Mouse (Mus musculus) embryonic stem cell, embryonic (primary cell): ENCODE data around the gene Krt77.

Experiments
- CTCF ChIA-PET, 4 experiments: fragments of 300-600 bp in 2 of 4; fragments of 350-600 bp in 2 of 4; sonication (Branson Sonifier 250); formaldehyde crosslinking; loops; one replicate each; lab custom pipeline; 2022; ENCODE audit warnings: inconsistent platforms in 2 of 4; lab: Charles Lee
- POLR2A ChIA-PET, 4 experiments: fragments of 300-600 bp in 2 of 4; fragments of 350-600 bp in 2 of 4; sonication (Branson Sonifier 250); formaldehyde crosslinking; loops; one replicate each; lab custom pipeline; 2022; ENCODE audit warnings: antibody characterized with exemption in 4 of 4, inconsistent platforms in 1 of 4; lab: Charles Lee

Krt77 gene

DNA sequence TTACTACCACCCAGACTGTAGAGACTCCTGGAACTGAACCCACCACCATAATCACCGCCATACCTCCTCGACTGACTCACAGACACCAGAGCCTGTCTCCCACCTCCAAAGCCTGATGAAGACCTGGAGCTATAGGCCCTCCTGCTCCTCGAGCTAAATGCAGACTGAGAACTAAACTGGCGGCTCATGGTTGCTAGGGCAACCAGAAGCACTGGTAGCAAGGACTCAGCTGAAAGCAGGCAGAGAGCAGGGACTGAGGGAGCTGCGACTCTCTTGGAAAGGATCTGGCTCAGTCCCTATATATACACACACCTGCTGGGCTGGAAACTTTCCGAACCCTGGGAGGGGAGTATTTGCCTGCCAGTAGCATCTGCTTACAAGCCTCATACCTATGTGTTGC is at the start of gene Krt77:
TSS of gene Krt77 (minus strand) at position 275 of the 400 bp plus-strand sequence.
- ChIA-PET CTCF (no interaction called here), POLR2A (no interaction called here)

DNA sequence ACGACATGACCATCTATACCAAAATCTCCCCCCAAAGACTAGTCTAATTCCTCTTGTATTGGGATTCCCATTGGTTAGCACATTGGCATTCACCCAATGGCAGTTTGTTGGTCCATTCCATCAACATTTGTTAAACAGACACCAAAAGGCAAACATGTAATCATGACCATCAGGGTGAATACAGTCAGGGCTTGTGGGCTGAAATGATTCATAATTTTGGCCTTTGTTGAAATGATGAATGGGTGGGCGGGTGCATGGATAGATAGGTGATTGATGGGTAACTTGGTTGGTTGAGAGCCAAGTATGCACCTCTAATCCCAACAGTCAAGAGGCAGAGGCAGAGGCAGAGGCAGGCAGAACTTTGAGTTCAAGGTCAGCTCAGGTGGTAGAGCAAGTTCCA is 46.6 kb upstream of the Krt77 start:
- CTCF ChIA-PET = no interaction called here
- POLR2A ChIA-PET = interaction anchor here in 1 of 4 experiments (1.5 kb wide), 1 partner anchor 14 kb away, joined by 4 read pairs; no protein-coding TSS in a partner anchor

DNA sequence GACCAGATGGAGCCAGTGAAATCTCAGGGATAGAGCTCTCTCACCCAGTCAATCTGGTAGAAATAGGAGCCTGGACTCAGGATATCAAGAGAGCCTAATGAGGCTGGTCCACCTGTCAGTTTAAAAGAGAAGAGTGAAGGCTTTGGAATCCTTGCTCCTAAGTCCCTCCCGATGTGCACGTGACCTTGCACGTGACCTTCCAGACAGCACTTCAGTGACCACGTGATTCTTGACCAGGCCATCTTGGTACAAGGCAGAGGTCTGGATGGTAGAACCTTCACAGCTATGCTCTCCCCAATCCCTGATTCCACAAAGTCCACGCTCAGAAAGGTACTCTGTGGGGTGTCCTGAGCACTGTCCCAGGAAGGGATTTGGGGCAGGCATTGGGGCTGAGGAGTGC is 35.3 kb upstream of the Krt77 start:
- POLR2A ChIA-PET = no interaction called here
- CTCF ChIA-PET = no interaction called here

DNA sequence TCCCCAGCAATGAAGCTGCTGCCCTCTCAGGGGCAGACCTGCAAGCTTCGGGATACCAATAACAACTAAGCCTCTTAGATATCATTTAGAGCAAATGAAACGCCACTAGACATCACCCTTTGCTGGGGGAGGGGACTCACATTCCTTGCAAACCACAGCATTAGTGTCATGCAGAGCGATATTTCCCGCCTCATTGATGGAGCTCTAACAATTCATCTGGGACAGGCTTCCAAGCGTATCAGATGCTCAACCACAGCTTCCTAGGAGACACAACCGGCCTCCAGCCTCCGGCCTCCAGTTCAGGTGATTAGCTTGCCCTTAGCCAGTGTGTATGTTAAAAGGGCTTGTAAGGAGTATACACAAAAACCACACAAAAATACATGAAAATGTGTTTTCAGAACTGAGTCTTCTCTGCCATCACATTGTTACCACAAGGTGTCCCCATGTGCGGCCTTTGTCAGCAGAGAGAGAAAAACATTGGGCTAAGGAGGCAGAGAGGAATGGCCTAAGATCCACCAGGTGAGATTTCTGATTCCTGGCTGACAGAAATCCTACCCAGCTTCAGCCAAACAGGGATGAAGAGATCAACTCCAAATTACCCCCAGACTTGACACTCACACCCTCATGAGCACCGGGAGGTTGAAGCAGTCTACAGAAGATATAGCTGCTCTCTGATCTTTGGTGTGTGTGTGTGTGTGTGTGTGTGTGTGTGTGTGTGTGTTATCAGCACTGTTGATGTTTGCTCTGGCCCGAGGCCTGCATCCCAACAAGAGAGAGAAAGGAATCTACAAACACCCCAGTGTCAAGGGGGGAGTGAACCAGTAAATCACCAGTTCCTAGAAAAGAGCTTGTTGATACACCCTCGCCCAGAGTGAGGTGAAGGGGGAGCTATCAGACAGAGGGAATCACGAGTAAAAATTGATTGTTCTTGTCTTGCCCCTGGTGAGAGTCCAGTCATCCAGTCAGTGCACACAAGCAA is 33.0 kb upstream of the Krt77 start:
- CTCF ChIA-PET = interaction anchor here in 3 of 4 experiments (0.5 to 1.6 kb wide), 11 partner anchors 42 to 449 kb away, joined by 3 to 7 read pairs (median 3); no protein-coding TSS in a partner anchor
- POLR2A ChIA-PET = interaction anchor here in 2 of 4 experiments (0.6 to 1.7 kb wide), 3 partner anchors 14 to 1397 kb away, joined by 3 to 4 read pairs (median 4); no protein-coding TSS in a partner anchor

DNA sequence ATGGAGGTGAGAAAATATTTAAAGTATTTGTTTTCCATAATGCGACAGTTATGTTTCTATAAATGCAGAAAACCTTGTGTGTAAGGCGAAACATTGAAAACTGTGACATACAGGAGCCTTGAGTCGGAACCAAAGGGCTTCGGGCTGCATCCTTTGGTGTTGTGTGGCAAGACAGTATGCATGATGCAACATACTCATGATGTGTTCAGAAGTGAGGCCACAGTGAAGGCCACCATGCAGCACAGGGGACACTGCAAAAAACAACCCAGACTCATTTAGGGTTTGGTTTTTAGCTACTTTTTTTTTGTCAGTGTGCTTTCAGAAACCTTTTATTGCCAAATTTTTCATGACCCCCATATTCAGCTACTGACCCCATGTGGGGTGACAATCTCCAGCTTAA is 25.7 kb upstream of the Krt77 start:
- ChIA-PET POLR2A (interaction anchor here in 1 of 4 experiments (0.8 kb wide), 1 partner anchor 190 kb away, joined by 4 read pairs; no protein-coding TSS in a partner anchor), CTCF (interaction anchor here in 3 of 4 experiments (0.5 to 0.6 kb wide), 3 partner anchors 15 to 1632 kb away, joined by 3 to 4 read pairs (median 3); no protein-coding TSS in a partner anchor)

DNA sequence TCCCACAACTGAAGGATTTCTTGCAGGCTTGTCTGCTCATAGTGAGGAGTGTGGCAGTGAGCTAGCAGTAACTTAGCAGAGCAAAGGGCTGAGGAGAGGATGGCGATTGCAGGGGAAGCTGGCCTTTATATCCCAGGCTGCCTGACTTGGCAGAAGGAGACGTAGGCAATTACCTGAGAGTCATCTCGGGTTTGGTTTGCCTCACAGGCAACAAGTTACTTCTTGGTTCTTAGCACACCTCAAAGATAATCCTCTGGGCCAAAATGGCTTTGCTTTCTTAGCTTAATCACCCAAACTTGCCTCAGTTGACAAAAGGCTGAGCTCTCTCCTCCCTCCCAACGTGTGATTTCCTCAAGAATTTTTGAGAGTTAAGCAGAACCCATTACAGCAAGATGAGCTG is 23.3 kb upstream of the Krt77 start, which contains the start of gene Krt76:
TSS of gene Krt76 (minus strand) at position 101 of the 400 bp plus-strand sequence.
- POLR2A ChIA-PET = no interaction called here
- CTCF ChIA-PET = interaction anchor here in 1 of 4 experiments (1.6 kb wide), 1 partner anchor 305 kb away, joined by 3 read pairs; no protein-coding TSS in a partner anchor

DNA sequence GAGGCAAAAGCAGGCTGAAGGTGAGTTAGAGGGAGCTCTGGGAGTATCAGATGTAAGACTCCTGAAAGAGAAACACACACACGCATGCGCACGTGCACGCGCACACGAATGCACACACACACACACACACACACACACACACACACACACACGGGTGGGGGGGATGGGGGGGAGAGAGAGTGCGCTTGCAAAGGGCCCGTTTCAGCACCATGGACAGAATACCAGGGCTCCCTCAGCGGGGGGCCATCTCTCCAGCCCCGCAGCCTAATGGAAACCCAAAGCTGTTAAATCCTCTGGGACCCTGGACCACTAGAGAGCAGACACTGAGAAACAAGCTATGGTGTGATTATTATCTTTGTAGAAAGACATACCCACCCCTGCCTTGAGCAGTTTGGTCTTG is 10.3 kb upstream of the Krt77 start:
- ChIA-PET CTCF (interaction anchor here in 3 of 4 experiments (0.6 to 2.4 kb wide), 4 partner anchors 92 to 1265 kb away, joined by 3 to 6 read pairs (median 3); no protein-coding TSS in a partner anchor), POLR2A (no interaction called here)

DNA sequence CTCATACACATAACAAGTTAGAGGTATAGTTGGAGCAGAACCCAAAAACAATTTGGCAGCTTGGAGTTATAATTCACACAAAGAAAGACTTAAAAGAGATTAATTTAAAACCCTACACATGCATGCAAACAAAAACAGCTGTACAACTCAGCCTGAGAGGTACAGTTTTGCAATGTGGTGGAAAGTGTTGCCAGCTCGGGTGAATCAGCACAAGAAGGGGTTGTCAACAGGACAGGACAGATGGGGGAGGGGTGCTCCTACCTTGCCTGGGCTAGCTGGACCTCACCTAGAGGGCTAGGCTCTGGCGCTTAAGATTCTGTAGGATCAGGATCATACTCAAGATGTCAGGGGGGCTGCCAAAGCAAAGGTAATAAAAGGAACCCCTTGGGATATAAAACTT is 8.5 kb upstream of the Krt77 start:
- ChIA-PET POLR2A (no interaction called here), CTCF (no interaction called here)

DNA sequence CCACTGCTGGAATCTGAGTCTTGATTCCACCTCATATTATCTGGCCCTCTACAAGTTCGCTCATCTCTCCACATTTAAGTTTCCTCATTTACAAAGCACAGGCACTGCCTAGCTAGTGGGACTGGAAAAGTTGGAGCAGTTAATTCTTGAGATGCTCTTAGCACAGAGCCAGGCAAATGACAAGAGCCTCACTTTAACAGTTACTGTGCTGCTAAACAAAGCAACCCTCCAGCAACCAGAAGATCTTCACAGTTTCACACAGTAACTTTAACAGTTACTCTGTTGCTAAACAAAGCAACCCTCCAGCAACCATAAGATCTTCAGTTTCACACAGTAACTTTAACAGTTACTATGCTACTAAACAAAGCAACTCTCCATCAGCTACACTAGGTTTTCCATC is 4.9 kb upstream of the Krt77 start:
- ChIA-PET CTCF (interaction anchor here in 1 of 4 experiments (0.8 kb wide), 1 partner anchor 177 kb away, joined by 4 read pairs; no protein-coding TSS in a partner anchor), POLR2A (no interaction called here)

DNA sequence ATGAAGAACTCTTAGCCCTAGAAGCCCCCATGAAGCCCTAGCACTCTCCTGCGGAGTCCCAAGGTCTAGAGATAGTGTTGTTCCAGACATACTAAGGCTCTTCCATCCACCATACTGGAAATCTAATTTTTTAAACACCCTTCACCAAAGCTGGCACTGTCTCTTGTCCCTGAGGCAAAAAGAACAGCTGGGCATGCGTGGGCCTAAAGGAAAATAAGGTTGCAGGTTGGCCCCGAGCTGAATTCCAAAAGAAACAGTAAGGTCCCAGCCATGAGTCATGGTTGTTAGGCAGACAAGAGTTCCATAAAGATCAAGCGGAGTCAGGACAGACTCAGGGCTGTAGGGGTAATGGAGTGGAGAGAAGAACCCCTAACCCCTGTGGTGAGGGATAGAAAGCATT is 3.7 kb upstream of the Krt77 start:
- ChIA-PET CTCF (interaction anchor here in 1 of 4 experiments (1.2 kb wide), 1 partner anchor 13 kb away, joined by 3 read pairs; no protein-coding TSS in a partner anchor), POLR2A (no interaction called here)

DNA sequence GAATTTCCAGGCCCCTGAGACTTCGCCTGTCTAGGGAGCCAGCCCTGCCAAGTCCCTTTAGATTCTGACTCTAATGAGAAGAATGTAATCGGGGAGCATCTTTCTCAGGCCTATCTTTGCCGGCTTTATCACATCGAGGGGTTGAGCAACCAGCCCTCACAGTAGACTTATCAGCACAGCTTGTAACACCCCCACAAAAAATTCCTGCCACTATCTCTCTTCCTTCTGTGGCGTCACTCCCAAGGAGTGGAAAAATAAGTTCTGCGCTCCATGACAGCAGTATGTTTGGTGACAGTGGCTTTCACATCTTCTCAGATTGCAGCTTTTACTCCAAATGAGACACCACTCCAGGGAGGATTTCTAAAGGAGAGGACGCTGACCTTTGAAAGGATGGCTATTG is 2.8 kb downstream of the Krt77 start:
- CTCF ChIA-PET = no interaction called here

DNA sequence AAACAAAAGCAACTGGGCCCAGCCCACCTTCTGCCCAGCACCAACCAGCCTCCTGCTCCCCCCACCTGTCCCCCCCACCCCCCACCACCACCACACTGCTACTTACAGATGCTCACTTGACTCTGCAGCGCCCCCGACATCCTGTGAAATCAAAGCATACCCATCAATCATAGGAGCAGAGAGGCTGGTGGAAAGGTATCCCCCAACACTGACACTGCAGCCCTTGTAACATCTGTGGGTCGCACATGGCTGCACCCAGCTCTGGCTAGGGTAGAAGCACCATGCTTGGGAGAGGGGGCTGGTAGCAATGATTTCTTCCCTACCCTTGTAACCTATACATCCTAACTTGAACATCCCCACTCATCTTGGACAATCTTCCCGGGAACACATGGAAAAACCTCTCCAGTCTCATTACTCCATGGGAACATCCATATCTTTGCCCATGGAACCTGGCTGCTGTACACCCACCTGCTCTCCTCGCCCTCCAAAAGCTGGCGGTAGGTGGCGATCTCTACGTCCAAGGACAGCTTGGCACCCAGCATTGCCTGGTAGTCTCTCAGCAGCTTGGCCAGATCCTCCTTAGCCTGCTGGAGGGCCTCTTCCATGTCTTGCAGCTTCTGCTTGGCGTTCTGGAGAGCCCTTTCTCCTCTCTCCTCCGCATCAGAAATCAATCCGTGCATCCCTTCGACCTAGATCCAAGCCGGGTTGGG is 8.9 kb downstream of the Krt77 start:
- CTCF ChIA-PET = interaction anchor here (0.6 to 2.2 kb wide), 6 partner anchors 12 to 124 kb away, joined by 3 to 7 read pairs (median 3); no protein-coding TSS in a partner anchor
- POLR2A ChIA-PET = interaction anchor here in 2 of 4 experiments (0.7 kb wide), 2 partner anchors 9 to 110 kb away, joined by 3 to 4 read pairs; partner anchors contain the start of gene Krt1 (in 1 of the 2)

More for the DNA sequence above, 2.8 kb downstream of the Krt77 start:
- POLR2A ChIA-PET = no interaction called here

DNA sequence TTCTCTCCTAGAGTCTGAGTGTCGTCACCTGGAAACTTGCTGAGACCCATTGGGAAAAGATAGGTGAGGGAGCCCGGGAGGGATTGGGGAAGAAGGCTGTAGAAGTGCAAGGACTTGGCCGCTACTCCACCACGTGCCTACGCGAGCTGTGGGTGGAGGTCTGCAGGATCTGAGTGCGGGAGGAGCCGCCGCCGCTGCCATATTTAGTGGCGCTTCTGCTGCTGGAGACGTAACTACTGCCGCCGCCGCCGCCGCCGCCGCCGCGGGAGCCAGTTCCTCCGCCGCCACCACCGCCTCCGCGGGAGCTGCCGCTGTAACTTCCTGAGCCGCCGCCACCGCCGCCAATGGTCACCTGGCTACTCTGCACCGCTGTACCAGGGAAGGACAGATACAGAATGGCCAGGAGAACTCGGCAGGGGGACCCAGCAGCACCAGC is 9.8 kb downstream of the Krt77 start:
- CTCF ChIA-PET = interaction anchor here in 1 of 4 experiments (0.6 to 2.2 kb wide), 2 partner anchors 43 to 124 kb away, joined by 3 to 7 read pairs; no protein-coding TSS in a partner anchor
- POLR2A ChIA-PET = interaction anchor here in 1 of 4 experiments (0.5 kb wide), 1 partner anchor 306 kb away, joined by 3 read pairs; no protein-coding TSS in a partner anchor

DNA sequence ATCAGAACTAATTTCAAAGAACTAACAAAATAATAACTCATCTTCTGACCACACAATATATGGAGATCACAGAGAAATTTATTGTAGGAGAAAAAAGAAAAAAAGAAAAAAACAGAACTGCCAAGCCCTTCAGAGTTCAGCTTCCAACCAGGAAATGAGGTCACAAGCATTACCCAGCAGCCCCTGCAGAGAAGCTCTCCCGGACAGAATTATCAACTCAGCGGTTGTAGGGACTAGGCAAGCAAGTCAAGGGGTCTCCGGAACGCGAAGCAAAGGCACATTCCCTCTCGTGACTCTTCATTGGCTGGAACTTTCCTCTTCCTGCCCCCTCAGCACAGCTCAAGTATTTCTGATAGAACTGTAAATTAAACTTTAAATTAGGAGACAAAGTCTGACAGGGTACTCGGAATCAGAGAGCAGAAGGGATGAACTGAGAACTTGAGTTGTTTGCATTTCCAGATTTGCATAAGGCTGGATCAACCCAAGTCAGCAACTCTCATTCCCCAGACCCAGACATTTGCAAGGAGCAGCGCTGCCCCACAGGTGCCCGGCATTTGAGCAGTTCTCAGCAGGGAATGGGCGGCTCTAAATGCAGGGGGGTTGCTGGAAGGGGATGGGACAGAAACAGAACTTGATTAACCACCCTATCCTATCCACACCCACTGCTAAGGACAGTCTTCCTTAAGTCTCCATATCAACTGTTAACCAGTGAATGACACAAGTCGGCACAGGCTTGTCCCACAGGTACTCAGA is 10.7 kb downstream of the Krt77 start:
- POLR2A ChIA-PET = interaction anchor here in 1 of 4 experiments (0.5 kb wide), 1 partner anchor 305 kb away, joined by 3 read pairs; no protein-coding TSS in a partner anchor
- CTCF ChIA-PET = interaction anchor here in 1 of 4 experiments (0.7 to 0.9 kb wide), 3 partner anchors 86 to 362 kb away, joined by 3 to 4 read pairs (median 3); no protein-coding TSS in a partner anchor

DNA sequence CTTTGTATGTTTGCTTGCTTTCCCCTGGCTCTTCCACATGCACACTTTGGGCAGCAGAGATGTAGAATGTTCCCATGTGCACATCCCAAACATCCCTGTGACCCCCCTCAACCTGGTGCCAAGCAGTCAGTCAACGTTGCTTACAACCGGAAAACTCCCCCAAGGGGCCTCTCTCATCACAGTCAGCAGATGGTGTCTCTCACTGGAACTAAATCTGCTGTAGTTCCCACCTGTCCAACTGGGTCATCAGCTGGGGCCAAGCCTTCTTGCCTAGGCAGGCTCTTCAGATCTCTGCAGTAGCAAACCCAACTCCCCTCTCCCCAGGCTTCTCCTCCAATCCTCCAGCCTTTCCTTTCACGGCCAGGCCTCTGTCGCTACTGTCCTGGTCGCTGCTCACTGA is 12.8 kb downstream of the Krt77 start:
- POLR2A ChIA-PET = no interaction called here
- CTCF ChIA-PET = no interaction called here

DNA sequence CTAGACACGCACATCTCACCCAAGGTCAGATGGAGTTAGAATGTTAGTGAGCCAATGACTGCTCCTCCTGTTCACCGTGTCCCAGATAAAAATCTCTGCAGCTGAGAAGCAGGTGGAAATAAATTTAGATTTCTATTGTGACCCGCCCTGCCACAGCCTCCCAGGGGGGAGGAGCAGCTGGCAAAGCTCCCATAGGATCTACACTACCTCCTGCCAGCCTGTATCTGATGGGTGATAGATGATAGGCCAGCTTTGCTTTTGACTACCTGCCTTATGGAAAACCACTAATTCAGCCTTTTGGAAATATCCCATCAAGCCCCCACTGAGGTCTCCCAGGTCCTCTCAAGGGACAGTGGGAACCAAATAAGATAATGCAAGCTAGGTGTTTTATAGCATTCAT is 13.8 kb downstream of the Krt77 start:
- ChIA-PET CTCF (interaction anchor here in 2 of 4 experiments (0.6 to 1.0 kb wide), 3 partner anchors 128 to 529 kb away, joined by 3 read pairs; no protein-coding TSS in a partner anchor), POLR2A (no interaction called here)

DNA sequence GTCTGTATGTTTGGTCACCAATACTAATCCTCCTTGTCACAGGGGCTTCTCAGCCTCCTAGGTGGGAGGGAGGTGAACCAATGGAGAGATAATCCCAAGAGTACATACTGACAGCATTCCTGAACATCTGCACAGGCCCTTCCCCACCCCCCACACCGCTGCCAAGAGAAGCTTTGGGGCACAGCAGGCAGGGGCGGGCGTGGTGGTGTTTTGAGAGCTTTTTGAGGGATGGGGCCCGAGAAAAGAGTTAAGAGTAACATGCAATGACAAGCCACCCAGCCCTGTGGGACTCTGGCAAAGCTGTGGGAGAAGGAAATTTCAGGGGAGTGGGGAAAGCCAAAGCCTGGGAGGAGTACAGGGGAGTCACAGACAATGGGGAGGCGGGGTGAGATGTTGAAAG is 15.2 kb downstream of the Krt77 start:
- ChIA-PET POLR2A (interaction anchor here in 1 of 4 experiments (1.3 kb wide), 1 partner anchor 130 kb away, joined by 4 read pairs; no protein-coding TSS in a partner anchor), CTCF (interaction anchor here in 2 of 4 experiments (0.6 kb wide), 2 partner anchors 17 to 25 kb away, joined by 3 read pairs; no protein-coding TSS in a partner anchor)
